Mouse (Mus musculus): Measurements from ENCODE around the gene Pcid2.

The Pcid2 gene

DNA sequence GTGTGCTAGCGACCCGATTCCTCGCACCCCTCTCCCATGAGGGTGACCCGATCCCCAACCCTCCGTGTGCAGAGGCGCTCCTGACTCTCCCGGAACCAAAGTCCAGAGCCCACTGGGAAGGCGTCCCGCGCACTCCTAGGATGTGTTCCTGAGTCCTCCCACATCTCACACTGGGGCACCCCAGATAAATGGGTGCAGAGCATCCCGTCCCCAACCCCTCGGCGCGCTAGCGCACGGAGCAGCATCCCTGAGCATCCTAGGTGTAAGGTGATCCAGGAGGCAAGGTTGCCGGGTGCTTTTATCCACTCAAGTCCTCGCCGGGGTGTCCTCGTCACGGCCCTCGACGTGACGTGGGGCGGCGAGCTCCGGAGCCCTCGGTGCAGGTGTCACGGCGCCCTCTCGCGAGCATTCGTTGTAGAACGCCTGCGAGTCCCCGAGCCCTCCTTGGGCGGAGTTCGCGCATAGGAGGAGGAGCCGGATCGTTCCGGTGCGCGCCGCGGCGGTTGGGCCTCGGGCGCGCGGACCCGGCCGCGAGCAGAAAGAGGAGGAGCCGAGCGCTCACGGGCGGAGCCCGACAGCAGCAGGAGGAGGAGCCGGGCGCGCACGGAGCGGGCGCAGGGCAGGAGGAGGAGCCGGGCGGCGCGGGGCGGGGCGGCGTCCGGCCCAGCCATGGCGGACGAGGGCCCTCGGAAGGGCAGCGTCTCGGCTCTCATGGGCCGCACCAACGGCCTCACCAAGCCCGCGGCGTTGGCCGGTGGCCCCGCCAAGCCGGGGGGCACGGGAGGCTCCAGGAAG, at the start of gene Pcid2, which contains the start of gene Cul4a:
TSS of gene Pcid2 (minus strand) at position 373 of the 795 bp plus-strand sequence.
TSS of gene Cul4a (plus strand) at position 535 of the 795 bp plus-strand sequence.
- in situ Hi-C loops (cut with MseI, MboI), result no loop called here

GRCm38 (mm10) chr8:13154099-13154498, 48.8 kb upstream of the Pcid2 start:
- in situ Hi-C loops (cut with MseI, MboI), result no loop called here

DNA sequence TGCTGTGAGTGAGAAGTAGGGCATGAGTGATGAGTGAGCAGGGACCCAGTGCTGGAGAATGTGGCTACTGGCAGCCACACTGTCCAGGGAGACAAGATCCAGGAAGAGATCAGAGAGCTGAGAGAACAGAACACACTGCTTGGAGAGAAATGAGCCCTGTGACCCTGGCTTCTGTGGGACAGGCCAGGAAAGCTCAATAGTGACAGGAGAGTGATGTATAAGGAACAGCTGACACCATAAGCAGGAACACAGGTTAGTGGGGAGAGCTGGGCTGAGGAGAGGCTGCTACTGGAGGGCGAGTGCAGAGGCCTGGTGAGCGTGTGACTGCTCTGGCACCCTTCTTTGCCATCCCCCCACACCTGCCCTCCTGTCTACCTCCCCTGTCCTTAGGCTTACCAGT, 45.7 kb upstream of the Pcid2 start:
- in situ Hi-C loops (cut with MseI, MboI), result no loop called here

DNA sequence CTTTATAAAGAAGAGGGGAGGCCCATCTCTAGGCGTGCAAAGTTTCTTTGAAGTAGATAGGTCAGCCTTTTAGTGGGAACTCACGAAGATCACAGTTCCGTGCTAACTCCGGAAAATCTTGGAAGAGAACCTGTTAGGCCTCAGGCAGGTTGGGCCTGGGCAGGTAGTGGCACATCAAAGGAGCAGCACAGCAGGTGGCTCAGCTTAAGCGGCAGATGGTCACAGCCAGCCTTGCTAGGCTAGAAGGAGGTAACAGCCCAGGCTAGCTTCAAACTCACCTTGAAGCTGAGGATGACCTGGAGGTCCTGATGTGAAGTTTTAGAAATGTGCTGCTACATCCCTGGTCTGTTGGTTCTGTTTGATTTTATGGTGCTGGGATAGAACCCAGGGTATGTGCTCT, 44.6 kb upstream of the Pcid2 start:
- in situ Hi-C loops (cut with MseI, MboI), result no loop called here

GRCm38 (mm10) chr8:13149287-13149686, 44.0 kb upstream of the Pcid2 start:
- in situ Hi-C loops (cut with MseI, MboI), result no loop called here

DNA sequence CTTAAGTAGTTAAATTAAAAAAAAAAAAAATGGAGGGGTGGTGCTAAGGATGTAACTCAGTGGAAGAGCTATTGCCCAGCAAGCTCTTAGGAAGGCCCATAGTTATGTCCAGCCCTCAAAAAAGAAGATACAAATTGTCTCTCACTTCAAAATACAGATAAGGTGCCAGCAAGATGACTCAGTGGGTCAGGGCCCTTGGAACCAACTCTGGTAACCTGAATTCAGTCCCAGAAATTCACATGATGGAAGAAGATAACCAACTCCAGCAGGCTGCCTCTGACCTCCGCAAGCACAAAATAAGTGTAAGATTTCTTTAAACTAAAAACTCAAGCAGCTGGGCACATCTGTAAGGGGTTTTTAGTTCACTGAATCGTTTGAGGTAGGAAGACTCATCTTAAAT, 43.2 kb upstream of the Pcid2 start:
- in situ Hi-C loops (cut with MseI, MboI), result no loop called here

- in situ Hi-C loops (cut with MseI, MboI), result no loop called here
Observed at GRCm38 (mm10) chr8:13141681-13142080, 36.4 kb upstream of the Pcid2 start.

DNA sequence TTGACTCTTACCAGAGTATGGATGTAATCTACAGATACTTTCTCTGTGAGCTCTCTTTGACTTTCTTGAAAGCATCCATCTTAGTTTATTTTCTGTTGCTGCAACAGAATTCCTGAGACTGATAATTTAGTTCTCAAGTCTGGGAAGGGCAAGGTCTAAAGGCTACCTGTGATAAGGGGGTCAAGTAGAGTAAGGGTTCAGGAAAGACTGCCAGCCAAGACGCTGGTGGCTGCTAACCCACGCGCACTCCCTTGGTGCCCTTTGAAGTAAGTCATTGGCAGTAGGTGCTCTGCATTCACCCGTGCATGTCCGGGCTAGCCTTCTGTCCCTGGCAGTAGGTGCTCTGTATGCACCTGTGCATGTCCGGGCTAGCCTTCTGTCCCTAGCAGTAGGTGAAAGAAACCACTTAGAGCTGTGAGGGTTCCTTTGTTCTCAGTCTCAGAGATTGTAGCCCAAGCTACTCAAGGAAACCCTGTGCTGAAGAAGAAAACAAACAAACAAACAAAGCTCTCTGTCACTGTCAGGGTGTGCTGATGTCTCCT, 34.5 kb upstream of the Pcid2 start:
- in situ Hi-C loops (cut with MseI, MboI), result loop anchor here in 1 of 2 experiments (10.0 kb wide), 1 partner anchor 165 kb away; no protein-coding TSS in a partner anchor

GRCm38 (mm10) chr8:13132220-13132619, 27.0 kb upstream of the Pcid2 start:
- in situ Hi-C loops (cut with MseI, MboI), result loop anchor here in 1 of 2 experiments (10.0 kb wide), 1 partner anchor 157 kb away; no protein-coding TSS in a partner anchor

- in situ Hi-C loops (cut with MseI, MboI), result no loop called here
Observed at GRCm38 (mm10) chr8:13124897-13125296, 19.6 kb upstream of the Pcid2 start.

DNA sequence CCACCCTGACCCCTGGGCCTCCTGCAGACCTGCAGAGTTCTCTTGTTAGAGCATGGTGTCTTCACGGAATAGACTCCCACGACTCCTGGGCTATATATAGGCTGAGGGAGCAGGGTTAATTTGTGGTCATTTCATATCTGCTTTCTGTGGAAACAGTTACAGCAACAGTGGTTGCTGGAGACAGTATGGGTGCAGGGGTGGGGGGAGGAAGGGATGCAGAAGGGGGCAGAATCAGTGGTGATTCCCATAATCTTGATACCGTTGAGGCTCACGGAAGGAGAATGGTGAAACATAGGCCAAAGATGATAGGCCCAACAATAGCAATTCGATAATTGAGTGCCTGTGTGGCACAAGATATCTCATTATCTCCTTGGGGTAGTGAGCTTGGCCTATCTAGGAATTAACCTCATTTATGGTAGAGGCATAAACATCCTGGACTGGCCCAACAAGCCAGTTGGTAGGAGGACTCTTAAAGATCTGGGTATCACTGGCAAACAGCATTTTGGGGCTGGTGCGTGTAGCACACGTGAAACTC, 17.7 kb upstream of the Pcid2 start:
- in situ Hi-C loops (cut with MseI, MboI), result no loop called here

GRCm38 (mm10) chr8:13120882-13121665, 15.8 kb upstream of the Pcid2 start:
- in situ Hi-C loops (cut with MseI, MboI), result no loop called here

GRCm38 (mm10) chr8:13118516-13118915, 13.3 kb upstream of the Pcid2 start:
- in situ Hi-C loops (cut with MseI, MboI), result no loop called here

GRCm38 (mm10) chr8:13117096-13117495, 11.8 kb upstream of the Pcid2 start:
- in situ Hi-C loops (cut with MseI, MboI), result no loop called here

DNA sequence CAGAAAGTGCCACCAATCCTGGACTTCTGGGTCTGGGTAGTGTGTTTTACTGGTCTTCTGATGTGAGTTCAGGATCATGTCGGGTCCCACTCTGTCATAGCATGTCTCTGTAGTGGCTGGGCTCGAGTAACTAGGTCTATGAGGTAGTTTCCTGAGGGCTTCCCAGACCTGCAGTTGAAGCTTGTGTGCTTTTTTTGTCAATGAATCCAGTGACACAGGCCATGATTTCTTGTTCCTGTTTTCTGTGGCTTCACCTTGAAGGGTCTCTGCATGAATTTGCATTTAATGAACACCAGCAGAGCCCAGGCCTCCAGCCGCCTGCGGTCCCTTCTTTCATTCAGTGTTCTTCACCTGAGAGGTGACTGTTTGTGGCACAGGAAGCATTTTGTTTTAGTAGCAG, 8.0 kb upstream of the Pcid2 start:
- in situ Hi-C loops (cut with MseI, MboI), result no loop called here

DNA sequence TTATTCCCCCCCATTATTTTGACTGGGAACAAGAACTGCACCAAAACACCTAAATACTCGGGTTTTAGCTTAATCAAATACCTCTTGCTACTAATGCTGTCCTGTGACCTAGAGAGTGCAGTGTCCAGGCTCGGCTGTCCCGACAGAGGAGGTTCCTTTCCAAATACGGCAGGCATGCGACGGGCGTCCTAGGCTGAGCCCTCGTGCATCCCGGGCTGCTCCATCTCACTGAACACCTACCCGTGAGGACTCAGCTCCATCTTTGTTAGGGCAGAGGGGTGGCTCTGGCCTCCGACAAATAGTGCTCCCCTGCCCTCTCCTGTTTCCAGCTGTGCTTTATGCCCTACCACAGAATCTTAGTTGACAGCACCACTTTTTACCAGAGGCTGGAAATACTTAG, 6.7 kb upstream of the Pcid2 start:
- in situ Hi-C loops (cut with MseI, MboI), result no loop called here

DNA sequence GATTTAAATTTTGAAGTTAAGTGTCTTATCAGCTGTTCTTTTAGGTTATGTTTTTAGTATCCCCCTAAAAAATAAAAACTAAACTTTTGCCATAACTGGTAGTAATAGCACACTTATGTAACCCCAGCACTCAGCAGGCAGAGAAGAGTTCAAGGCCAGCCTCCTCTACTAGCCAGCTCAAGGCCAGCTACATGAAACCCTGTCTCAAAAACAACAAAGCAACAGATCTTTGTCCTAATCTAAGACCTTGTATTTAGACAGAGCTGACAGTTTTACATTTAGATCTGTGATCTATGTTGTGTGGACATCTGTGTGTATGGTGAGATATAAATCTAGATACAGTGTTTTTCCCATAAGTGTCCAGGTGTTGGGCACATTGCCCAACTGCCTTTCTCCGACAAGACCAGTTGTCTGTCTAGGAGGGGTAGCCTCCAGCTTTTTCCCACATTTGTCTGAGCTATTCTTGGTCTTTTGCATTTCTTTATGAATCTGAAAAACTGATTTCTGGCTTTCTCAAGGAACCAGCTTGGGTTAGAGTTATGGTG, 4.2 kb upstream of the Pcid2 start:
- in situ Hi-C loops (cut with MseI, MboI), result no loop called here

GRCm38 (mm10) chr8:13108967-13109366, 3.7 kb upstream of the Pcid2 start:
- in situ Hi-C loops (cut with MseI, MboI), result no loop called here

- in situ Hi-C loops (cut with MseI, MboI), result no loop called here
Observed at GRCm38 (mm10) chr8:13107990-13108638, 2.9 kb upstream of the Pcid2 start.

DNA sequence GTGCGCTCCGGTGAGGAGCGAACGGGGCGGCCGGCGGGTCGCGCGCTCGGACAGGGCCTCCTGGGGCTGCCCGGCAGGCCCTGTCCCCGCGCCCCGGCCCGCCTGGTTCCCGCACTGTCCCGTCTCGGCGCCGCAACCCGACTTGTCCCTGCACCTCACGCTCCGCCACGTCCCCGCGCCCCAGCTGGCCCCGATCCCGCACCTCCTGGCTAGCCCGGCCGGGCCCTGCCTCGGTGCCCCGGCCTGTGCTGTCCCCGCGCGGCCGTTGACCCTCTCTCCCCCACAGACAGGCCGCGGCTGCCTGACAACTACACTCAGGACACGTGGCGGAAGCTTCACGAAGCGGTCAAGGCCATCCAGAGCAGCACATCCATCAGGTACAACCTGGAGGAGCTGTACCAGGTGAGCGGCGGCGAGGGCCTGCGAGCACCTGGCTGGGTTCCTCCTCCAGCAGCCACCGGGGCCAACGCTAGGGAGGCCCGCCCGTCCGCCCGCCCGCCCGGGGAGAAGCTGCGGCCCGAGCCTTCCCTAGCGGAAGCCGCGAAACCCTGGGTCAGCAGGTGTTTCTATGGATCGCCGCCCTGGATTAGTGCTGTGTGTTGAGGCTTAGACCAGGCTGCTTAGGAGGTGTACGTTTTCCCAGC, 771 bp upstream of the Pcid2 start:
- in situ Hi-C loops (cut with MseI, MboI), result no loop called here

DNA sequence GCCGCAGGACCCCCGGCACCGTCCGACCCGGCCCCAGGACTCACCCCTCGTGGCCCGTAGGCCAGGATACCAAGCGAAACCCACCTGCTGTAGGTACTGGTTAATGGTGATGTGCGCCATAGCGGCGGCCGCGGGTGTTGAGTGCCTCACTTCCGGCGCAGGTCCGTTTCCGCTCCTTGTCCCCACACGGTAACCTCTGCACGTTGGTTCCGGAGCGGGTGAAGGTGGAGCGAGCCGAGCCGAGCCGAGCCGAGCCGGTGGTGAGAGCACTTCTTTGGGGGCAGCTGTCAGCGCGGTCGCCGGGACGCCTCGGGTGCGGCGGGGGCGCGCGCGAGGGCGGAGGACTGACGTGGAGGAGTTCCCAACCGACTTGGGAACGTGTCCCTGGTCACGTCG, 570 bp downstream of the Pcid2 start:
- in situ Hi-C loops (cut with MseI, MboI), result no loop called here
